Mouse (Mus musculus): ENCODE results near the gene Plscr5.

Plscr5 gene

DNA sequence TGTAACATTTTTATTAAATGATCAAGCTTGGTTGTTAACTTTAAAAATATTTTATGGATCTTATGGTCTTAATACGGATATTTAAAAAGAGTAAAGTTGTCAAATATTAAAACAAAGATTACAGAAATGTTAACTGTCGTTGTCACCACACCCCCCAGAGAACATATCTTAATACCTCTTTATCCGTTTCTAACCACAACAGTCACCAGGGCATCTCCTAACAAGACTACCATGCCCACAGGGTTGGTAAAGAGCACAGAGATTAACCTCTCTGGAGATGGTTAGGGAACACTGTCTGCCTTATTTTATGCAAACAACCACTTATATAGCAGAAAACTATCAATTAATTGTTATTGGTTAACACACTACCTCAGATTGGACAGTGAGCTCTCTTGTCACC is 34.1 kb downstream of the Plscr5 start:
- DNase-seq (ENCODE audit: low spot score in 2 of 2) = no peak

- DNase-seq (ENCODE audit: low spot score in 2 of 2) = no peak
These were observed 36.4 kb downstream of the Plscr5 start for GRCm38 (mm10) chr9:92228867-92229832.

DNA sequence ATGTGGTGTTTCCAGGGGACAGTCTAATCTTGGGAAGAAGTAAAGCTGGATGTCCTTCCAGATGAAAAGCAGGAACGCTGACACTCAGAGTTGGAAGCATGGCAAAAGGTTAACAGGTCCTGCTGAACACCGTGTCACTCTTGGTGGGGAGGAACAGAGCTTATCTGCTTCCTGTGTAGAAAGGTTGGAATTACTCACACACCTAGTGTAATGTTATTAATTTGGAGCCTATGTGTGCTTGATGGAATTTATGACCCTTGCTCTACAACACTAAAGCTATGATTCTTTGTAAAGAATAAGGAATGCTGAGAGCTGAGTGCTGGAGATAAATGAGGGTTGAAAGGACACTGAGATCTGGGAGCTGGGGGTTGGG is 37.1 kb downstream of the Plscr5 start:
- DNase-seq (ENCODE audit: low spot score in 2 of 2) = no peak

GRCm38 (mm10) chr9:92234901-92235458 is 42.2 kb downstream of the Plscr5 start:
- no peak for DNase-seq (ENCODE audit: low spot score in 2 of 2)

- DNase-seq (ENCODE audit: low spot score in 2 of 2) = no peak
These were observed 56.2 kb downstream of the Plscr5 start for GRCm38 (mm10) chr9:92248773-92249446.

DNA sequence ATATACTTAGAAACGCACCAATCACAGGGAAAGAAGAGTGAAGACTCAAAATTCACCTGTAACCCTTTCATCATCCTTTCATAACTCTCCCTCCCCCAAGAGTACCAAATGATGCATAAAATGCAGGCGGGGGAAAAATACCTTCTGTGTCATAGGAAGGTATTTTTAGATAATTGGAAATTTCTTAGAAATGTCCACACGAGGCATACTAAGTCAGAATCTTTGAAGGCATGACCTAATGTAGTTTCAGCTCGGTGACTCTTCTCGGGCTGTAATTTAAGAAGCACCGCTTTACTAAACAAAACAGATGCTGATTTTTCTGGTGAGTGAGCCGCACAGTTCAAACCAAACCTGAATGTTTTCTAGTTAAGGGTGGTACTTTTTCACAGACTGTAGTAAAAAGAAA is 56.7 kb downstream of the Plscr5 start, which contains the start of gene Plscr1:
Gene Plscr1, plus strand, starts transcription at position 304 of the 406 bp plus-strand sequence.
- no peak for DNase-seq (ENCODE audit: low spot score in 2 of 2)

DNA sequence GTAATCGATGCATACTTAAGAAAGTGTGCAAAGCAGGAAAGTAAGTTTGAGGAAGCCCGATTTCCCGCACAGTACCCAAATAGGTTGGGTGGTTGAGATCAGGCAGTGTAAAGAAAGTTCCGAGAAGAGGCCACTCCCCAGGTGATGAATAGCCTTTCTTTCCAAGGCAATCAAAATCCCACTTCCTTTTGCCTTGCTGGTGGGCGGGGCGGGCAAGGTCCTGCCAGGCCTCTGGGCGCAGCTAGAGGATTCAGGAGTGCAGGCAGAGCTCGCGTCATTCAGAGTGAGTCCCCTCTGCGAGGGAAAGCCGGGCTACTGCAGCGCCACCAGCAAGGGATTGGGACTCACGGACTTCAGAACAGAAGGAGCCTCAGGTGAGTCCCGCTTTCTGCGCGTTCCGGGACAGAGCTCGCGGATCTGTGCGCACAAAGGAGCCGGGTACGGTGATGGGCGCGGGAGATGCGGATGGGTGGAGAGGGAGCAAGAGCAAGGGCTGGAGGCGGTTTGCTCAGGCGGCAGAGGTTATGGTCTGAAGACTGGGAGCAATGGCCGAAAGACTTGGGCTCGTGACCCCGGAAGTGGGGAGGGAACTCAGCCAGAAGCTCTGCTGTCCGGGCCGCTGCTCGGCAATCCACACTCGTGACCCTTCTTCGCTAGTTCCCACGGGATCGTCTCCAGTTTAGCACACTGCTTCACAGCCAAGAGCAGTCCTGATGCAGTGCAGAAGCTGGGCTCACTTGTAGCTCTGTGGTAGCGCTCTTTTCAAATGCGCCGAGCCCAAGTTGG is 57.4 kb downstream of the Plscr5 start:
- DNase-seq (ENCODE audit: low spot score in 2 of 2) = peak; percentile 54 to 63

GRCm38 (mm10) chr9:92252718-92253117 is 60.0 kb downstream of the Plscr5 start:
- peak in 1 of 2 experiments; percentile 9 for DNase-seq (ENCODE audit: low spot score in 2 of 2)

DNA sequence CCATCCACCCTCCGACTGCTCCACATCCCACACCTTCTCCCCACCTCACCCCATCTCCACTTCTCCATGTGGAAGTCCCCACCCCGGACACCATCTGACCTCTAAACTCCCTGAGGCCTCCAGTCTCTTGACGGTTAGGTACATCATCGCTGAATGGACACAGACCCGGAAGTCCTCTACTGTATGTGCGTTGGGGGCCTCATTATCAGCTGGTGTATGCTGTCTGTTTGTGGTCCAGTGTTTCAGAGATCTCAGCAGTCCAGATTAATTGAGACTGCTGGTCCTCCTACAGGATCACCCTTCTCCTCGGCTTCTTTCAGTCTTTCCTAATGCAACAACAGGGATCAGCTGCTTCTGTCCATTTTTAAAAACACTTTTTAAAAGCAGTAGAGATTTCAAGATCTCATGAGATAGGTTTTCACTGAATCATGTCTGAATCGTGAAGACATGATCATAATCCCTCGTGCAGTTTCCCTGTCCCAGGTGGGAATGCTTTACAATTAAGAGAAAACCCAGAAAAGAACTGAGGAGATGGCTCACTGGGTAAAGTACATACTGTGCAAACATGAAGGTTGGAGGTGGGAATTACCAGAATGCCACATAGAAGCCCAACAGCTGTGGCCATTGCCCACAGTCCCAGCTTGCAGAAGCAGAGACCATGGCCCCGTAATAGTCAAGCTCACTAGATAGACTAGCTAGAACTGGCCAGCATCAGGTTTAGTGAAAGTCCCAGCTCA is 61.0 kb downstream of the Plscr5 start:
- no peak for DNase-seq (ENCODE audit: low spot score in 2 of 2)
